Comparison of ENCODE assay signal across 25 mouse cellular contexts in the genomic region with DNA sequence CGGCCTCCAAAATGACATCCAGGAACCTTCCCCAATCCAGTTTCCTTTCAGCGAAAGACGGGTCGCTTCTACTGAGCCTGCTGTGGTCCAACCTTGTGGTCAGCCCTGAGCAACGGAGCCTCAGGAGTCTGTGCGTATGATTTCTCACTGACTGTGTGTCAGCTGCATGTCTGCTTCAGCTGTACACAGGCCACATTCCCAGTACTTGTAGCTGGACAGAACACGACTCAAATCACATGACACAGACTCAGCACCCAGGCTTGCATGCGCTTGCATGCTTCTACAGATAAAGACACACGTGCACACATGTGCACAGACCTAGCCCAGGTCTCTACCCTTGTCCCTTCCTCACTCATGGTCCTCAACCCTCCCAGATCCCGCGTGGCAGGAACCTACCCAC.
DNase-seq lines count a peak whose midpoint lies in the region; ATAC-seq lines count a peak whose summit lies in the region.
"Had no signal": no experiment of that assay in that cellular context is flagged by ENCODE, and none has a peak within 500 bp of the region (broad histone marks: within the 10 kb centered on the region; RNA-seq: fewer than 3 reads in every experiment).

No protein-coding gene starts in this region.

- no peaks in the 10 kb centered on the region for H3K36me3 ChIP-seq in hindbrain, embryonic 13.5 days
- no peaks in the 10 kb centered on the region for H3K36me3 ChIP-seq in hindbrain, embryonic 14.5 days (replicated peaks; ENCODE audit: control insufficient read depth, insufficient read depth)
- no peaks in the 10 kb centered on the region for H3K36me3 ChIP-seq in embryonic facial prominence, embryonic 13.5 days
- no peaks in the 10 kb centered on the region for H3K36me3 ChIP-seq in forebrain, embryonic 12.5 days (replicated peaks)
- no peaks in the 10 kb centered on the region for H3K36me3 ChIP-seq in hindbrain, embryonic 16.5 days (ENCODE audit: control insufficient read depth, insufficient read depth, low read length)
- H3K36me3 ChIP-seq: embryonic facial prominence, embryonic 15.5 days; heart, embryonic 13.5 days had no signal

- ATAC-seq in hindbrain, embryonic 13.5 days (ENCODE audit: low FRiP score): peak; percentile 40; the same call in 1 of the 2 replicates
- ATAC-seq in hindbrain, embryonic 14.5 days (ENCODE audit: low FRiP score): no peak
- no peak for ATAC-seq in embryonic facial prominence, embryonic 13.5 days (ENCODE audit: insufficient number of reproducible peaks, insufficient read depth, low FRiP score, low TSS enrichment, low read depth)
- ATAC-seq in forebrain, embryonic 12.5 days (ENCODE audit: low FRiP score): peak; percentile 59
- no peak for ATAC-seq in hindbrain, embryonic 16.5 days
- ATAC-seq: activated CD4-positive, CD25-positive, alpha-beta regulatory T cell, adult 4 months; liver, postnatal 0 days; lung, postnatal 0 days had no signal

- 0 out of 2 replicates have a peak overlapping the region, but pooled peaks have one; percentile 3 for H3K27ac ChIP-seq in hindbrain, embryonic 13.5 days
- no peak overlapping the region for H3K27ac ChIP-seq in hindbrain, embryonic 14.5 days
- no peak overlapping the region for H3K27ac ChIP-seq in embryonic facial prominence, embryonic 13.5 days
- H3K27ac ChIP-seq in forebrain, embryonic 12.5 days: peak overlapping the region; percentile 47
- no peak overlapping the region for H3K27ac ChIP-seq in hindbrain, embryonic 16.5 days (ENCODE audit: low read depth, low read length)
- H3K27ac ChIP-seq: embryonic facial prominence, embryonic 15.5 days; heart, embryonic 13.5 days; limb, embryonic 12.5 days; macrophage had no signal

- H3K9ac ChIP-seq in hindbrain, embryonic 13.5 days: peak overlapping the region; percentile 15; the same call in 1 of the 2 replicates
- H3K9ac ChIP-seq in hindbrain, embryonic 14.5 days: no peak overlapping the region
- no peak overlapping the region for H3K9ac ChIP-seq in embryonic facial prominence, embryonic 13.5 days
- H3K9ac ChIP-seq in forebrain, embryonic 12.5 days: no peak overlapping the region
- H3K9ac ChIP-seq in hindbrain, embryonic 16.5 days (ENCODE audit: low read depth, low read length): no peak overlapping the region
- H3K9ac ChIP-seq: embryonic facial prominence, embryonic 15.5 days; heart, embryonic 13.5 days; limb, embryonic 12.5 days; liver, postnatal 0 days had no signal

- peaks cover 68% of the 10 kb centered on the region for H3K27me3 ChIP-seq in hindbrain, embryonic 13.5 days
- H3K27me3 ChIP-seq in hindbrain, embryonic 14.5 days (ENCODE audit: control insufficient read depth, insufficient read depth, low read length): peaks cover 7% of the 10 kb centered on the region; the same call in 1 of the 2 replicates
- peaks cover 15% of the 10 kb centered on the region for H3K27me3 ChIP-seq in embryonic facial prominence, embryonic 13.5 days
- H3K27me3 ChIP-seq in forebrain, embryonic 12.5 days: peaks cover 50% of the 10 kb centered on the region
- no peaks in the 10 kb centered on the region; the same call in 1 of the 2 replicates for H3K27me3 ChIP-seq in hindbrain, embryonic 16.5 days (replicated peaks; ENCODE audit: control insufficient read depth, insufficient read depth, low read length)
- H3K27me3 ChIP-seq: limb, embryonic 12.5 days had no signal

- WGBS in hindbrain, embryonic 13.5 days: 78% methylated on average over 11 of the region's 11 CpGs
- 71% methylated on average over 11 of the region's 11 CpGs for WGBS in hindbrain, embryonic 14.5 days
- 73% methylated on average over 11 of the region's 11 CpGs for WGBS in embryonic facial prominence, embryonic 13.5 days
- WGBS in forebrain, embryonic 12.5 days: 82% methylated on average over 11 of the region's 11 CpGs
- WGBS in hindbrain, embryonic 16.5 days: 68% methylated on average over 11 of the region's 11 CpGs

- peaks cover 52% of the 10 kb centered on the region for H3K4me1 ChIP-seq in hindbrain, embryonic 13.5 days (replicated peaks)
- peaks cover 30% of the 10 kb centered on the region for H3K4me1 ChIP-seq in hindbrain, embryonic 14.5 days (replicated peaks; ENCODE audit: control insufficient read depth, insufficient read depth, low read length)
- peaks cover 21% of the 10 kb centered on the region for H3K4me1 ChIP-seq in embryonic facial prominence, embryonic 13.5 days
- peaks cover 61% of the 10 kb centered on the region for H3K4me1 ChIP-seq in forebrain, embryonic 12.5 days
- peaks cover 11% of the 10 kb centered on the region for H3K4me1 ChIP-seq in hindbrain, embryonic 16.5 days (ENCODE audit: control insufficient read depth, insufficient read depth, low read depth, low read length)
- H3K4me1 ChIP-seq: embryonic facial prominence, embryonic 15.5 days had no signal

- H3K4me2 ChIP-seq in hindbrain, embryonic 13.5 days: peak overlapping the region; percentile 38
- H3K4me2 ChIP-seq in hindbrain, embryonic 14.5 days (replicated peaks): no peak overlapping the region
- 0 out of 2 replicates have a peak overlapping the region, but pooled peaks have one; percentile 12 for H3K4me2 ChIP-seq in embryonic facial prominence, embryonic 13.5 days
- H3K4me2 ChIP-seq in forebrain, embryonic 12.5 days: peak overlapping the region; percentile 13
- H3K4me2 ChIP-seq in hindbrain, embryonic 16.5 days (ENCODE audit: low read length): peak overlapping the region; percentile 32
- H3K4me2 ChIP-seq: embryonic facial prominence, embryonic 15.5 days; heart, embryonic 13.5 days; limb, embryonic 12.5 days; liver, embryonic 11.5 days had no signal

- no peak for DNase-seq in hindbrain, embryonic 14.5 days (ENCODE audit: low spot score)
- no peak for DNase-seq in frontal cortex, adult 2 months (ENCODE audit: extremely low spot score in 1 of 2, low spot score in 1 of 2)
- no peak for DNase-seq in cerebellum, adult 11-12 months
- DNase-seq: adrenal gland, adult 8-10 months; cerebellum, adult 18-20 months; cerebellum, postnatal 25 days; gastrocnemius, postnatal 14 days; heart, adult 11 months; heart, postnatal 36 days; kidney, adult 2 months; kidney, postnatal 10 days; liver, postnatal 0 days; right cerebral cortex, postnatal 25 days; spleen, adult 18-20 months had no signal

- H3K9me3 ChIP-seq in hindbrain, embryonic 13.5 days: no peaks in the 10 kb centered on the region
- H3K9me3 ChIP-seq in hindbrain, embryonic 14.5 days (ENCODE audit: control insufficient read depth, low read length): no peaks in the 10 kb centered on the region
- no peaks in the 10 kb centered on the region for H3K9me3 ChIP-seq in embryonic facial prominence, embryonic 13.5 days
- no peaks in the 10 kb centered on the region for H3K9me3 ChIP-seq in forebrain, embryonic 12.5 days
- no peaks in the 10 kb centered on the region for H3K9me3 ChIP-seq in hindbrain, embryonic 16.5 days (ENCODE audit: control insufficient read depth, low read length)
- H3K9me3 ChIP-seq: embryonic facial prominence, embryonic 15.5 days; heart, embryonic 13.5 days; limb, embryonic 12.5 days had no signal

- no peak overlapping the region for H3K4me3 ChIP-seq in hindbrain, embryonic 13.5 days
- no peak overlapping the region for H3K4me3 ChIP-seq in hindbrain, embryonic 14.5 days (replicated peaks; ENCODE audit: low read length)
- no peak overlapping the region for H3K4me3 ChIP-seq in embryonic facial prominence, embryonic 13.5 days
- H3K4me3 ChIP-seq in forebrain, embryonic 12.5 days (replicated peaks): no peak overlapping the region
- H3K4me3 ChIP-seq in hindbrain, embryonic 16.5 days (ENCODE audit: low read length): no peak overlapping the region
- H3K4me3 ChIP-seq: embryonic facial prominence, embryonic 15.5 days; heart, embryonic 13.5 days; limb, embryonic 12.5 days had no signal

Comparison
In these comparisons a context has a peak if more than half of its experiments do, and no peak if none do; other contexts are left out.
1. ATAC-seq: peak in hindbrain, embryonic 13.5 days (single experiment) and forebrain, embryonic 12.5 days (single experiment); none in hindbrain, embryonic 14.5 days (single experiment), embryonic facial prominence, embryonic 13.5 days (single experiment) and hindbrain, embryonic 16.5 days (single experiment).
2. H3K27ac ChIP-seq: peak in hindbrain, embryonic 13.5 days (single experiment) and forebrain, embryonic 12.5 days (single experiment); none in hindbrain, embryonic 14.5 days (single experiment), embryonic facial prominence, embryonic 13.5 days (single experiment) and hindbrain, embryonic 16.5 days (single experiment).